Mouse (Mus musculus) bone marrow, adult 2 months (tissue): Measurements from ENCODE around the gene Gmip.

ENCODE experiments used
- CTCF ChIP-seq: fragments of 200-500 bp; IDR thresholded peaks from 2 replicates; pipeline ENCODE4 v1.5.1; 2011; ENCODE audit warnings: low read length, control low read depth; ENCODE audit not compliant: control insufficient read depth, insufficient read depth
- POLR2A ChIP-seq: fragments of 200-500 bp; IDR thresholded peaks from 2 replicates; pipeline ENCODE4 v1.6.1; 2011; ENCODE audit warnings: low read depth, mild to moderate bottlenecking, control low read depth, low read length, borderline replicate concordance; ENCODE audit not compliant: control insufficient read depth

DNA sequence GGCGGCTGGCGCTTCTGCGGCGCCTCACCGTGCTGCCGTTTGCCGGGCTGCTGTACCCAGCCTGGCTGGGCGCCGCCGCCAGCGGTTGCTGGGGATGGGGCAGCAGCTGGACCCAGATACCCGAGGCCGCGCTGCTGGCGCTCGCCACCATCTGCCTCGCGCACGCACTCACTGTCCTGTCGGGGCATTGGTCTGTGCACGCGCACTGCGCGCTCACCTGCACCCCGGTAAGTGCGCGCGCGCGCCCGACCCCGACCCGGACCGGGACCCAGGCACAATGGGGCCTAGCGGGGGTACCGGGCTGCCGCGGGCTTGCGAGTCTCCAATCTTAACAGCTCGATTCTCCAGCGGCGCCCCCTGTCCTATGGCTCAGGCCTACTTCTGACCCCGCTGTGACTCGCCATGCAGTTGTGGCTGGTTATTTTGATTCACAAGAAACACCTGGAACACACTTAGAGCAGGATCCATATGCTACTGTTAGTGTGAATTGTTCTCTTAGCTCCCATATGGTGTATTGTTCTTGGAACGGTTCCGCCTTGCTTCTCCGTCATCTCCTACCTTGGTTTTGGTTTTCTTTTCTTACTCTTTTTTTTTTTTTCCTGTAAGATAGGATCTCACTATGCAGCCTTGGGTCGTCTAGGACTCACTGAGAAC lies 16.9 kb upstream of the Gmip start:
- TF ChIP-seq POLR2A (no peak), CTCF (no peak)
